Mouse (Mus musculus): Measurements from ENCODE around the gene Ccn2. TPM values are rescaled to one million over a fixed set of nuclear protein-coding genes. Genes with fewer than 3 reads are reported as not detected.
A peak's percentile ranks its signal among the peaks of the same experiment; 100 is the strongest.

The Ccn2 gene
- total RNA-seq (2021): 100 to 1,000 TPM; 160 to 233 TPM

- peak; percentile 94 for DNase-seq
Measured at GRCm38 (mm10) chr10:24595250-24596002, at the start of gene Ccn2. Ccn2 (plus strand) TSS chr10:24595442.

GRCm38 (mm10) chr10:24552870-24553269, 42.4 kb upstream of the Ccn2 start:
- DNase-seq: no peak

GRCm38 (mm10) chr10:24554091-24554490, 41.2 kb upstream of the Ccn2 start:
- no peak for DNase-seq

GRCm38 (mm10) chr10:24558366-24558765, 36.9 kb upstream of the Ccn2 start:
- DNase-seq: no peak

DNA sequence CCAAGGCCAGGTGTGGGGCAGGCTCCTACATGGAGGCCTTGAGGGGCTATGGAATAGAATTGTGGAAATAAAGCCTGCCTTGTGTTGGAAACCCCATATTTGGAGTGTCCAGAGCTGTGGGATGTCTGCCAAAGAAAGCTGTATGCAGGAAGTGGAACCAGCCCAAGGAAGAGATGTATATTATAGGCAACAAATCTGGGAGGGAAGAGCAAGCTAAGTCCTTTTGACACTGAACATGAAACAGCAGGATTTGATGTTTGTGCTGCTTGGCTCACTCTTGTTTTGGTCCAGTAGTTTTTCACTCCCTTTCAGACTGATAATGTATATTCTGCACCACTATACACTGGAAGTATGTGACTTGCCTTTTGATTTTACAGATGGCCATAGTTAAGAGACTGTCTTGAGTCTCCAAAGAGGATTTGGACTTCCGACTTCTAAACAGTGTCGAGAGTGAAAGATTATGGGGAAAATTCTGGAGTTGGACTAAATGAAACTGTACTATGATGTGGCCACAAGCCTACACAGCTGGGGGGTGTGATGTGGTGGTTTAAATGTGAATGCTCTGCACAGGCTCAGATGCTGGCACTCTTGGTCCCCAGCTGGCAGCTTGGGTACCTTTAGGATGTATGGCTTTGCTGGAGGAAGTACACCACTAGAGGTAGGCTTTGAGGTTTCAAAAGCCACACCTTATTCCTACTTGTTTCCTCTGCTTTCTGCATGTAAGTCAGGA, 25.4 kb upstream of the Ccn2 start:
- peak; percentile 28 for DNase-seq

GRCm38 (mm10) chr10:24572044-24572960, 22.9 kb upstream of the Ccn2 start:
- DNase-seq: no peak

DNA sequence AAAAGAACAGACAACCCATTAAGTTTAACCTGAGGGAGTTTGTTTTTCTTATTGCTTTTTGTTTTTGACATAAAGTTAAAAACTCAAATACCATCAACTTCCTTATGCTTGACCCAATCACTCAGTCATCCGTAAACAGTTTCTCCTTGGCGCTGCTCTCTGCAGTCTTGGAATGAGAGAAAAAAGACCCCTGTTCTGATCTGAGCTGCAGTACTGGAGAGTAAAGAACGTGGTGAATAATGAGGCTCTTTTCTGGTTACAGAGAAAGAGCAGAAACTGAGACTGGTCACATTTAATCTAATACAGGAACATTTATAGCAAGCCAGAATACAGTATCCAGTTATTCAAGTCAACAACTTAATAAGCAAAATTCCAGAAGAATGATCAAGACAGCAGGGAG, 21.8 kb upstream of the Ccn2 start:
- DNase-seq: no peak

GRCm38 (mm10) chr10:24581076-24581475, 14.2 kb upstream of the Ccn2 start:
- DNase-seq: no peak

- no peak for DNase-seq
Measured at GRCm38 (mm10) chr10:24588824-24589223, 6.4 kb upstream of the Ccn2 start.

GRCm38 (mm10) chr10:24589238-24589637, 6.0 kb upstream of the Ccn2 start:
- DNase-seq: no peak

DNA sequence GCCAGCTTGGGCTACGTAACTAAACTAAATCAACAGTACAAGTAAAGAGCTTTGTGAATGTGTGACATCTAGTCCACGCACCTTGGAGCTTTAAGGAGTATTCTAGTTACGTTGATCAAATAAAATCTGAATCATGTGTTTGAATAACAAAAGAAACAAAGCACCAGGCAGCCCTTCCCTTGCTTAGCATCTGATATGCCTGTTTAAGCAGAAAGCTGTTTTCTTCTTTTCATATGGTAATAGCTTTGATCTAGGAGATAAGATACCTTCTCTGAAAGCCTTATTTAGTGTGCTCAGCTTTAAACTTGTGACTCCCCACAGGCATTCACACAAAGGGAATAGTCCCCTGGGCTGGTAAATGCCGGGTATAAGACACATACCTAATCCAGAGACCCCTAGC, 4.7 kb upstream of the Ccn2 start:
- DNase-seq: no peak

DNA sequence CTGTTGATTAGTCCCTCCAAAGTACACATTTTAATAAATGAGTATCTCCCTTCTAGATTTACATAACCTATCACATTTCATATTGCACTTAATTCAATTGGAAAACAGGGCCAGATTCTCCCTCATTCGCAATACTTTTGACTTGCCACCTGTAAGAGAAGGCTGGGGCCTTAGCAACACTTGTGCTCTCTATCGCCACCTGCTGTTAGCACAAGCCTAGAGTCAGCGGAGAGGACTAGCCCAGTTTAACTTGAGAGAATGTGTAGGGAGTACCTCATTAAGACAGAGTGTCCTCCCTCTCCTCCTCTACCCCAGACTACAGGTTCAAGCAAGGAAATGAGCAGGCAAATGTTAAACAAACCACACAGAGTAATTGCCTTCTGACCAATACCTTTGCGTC, 4.1 kb upstream of the Ccn2 start:
- peak; percentile 94 for DNase-seq

- DNase-seq: no peak
Measured at GRCm38 (mm10) chr10:24591741-24592140, 3.5 kb upstream of the Ccn2 start.

DNA sequence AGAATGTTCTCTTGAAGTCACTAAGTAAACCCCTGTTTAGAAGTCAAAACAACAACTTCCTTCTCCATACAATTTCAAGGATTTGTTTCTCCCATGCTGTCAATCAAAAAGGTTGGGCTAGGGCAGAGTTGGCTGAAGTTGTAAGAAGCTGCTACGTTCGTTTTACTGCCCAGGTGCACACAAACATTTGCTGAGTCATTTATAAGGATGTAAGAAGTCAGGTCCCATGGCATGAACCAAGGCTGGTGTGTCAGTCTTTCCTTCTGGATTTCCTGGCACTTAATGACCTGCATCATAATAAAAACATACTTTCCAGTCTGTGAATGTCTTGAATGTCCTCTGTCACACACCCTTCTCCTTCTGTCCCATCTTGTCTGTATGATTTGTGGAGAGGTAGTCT, 2.9 kb upstream of the Ccn2 start:
- DNase-seq: no peak

GRCm38 (mm10) chr10:24592969-24593368, 2.3 kb upstream of the Ccn2 start:
- no peak for DNase-seq

DNA sequence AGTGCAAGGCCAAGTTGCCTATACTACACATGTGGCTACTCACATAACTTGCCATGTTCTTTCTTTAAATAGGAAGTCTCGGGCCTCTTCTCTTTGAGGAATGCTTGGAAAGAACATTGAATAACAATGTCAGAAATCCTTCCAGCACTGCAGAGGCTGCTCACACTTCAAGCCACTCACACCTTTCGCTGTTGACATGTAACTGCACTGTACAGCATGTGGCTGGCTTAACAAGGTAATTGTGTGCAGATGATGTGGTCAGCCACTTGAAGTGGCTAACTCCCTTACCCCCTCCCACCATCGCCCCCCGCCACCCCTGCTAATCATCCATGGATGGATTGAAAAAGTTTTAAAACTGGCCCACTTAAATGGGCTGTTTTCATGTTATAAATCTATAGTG, 1.7 kb upstream of the Ccn2 start:
- DNase-seq: peak; percentile 82

GRCm38 (mm10) chr10:24596003-24596868, 994 bp downstream of the Ccn2 start:
- peak; percentile 77 for DNase-seq

- peak; percentile 53 for DNase-seq
Measured at GRCm38 (mm10) chr10:24596869-24597339, 1.7 kb downstream of the Ccn2 start.

GRCm38 (mm10) chr10:24597789-24598188, 2.5 kb downstream of the Ccn2 start:
- DNase-seq: no peak

DNA sequence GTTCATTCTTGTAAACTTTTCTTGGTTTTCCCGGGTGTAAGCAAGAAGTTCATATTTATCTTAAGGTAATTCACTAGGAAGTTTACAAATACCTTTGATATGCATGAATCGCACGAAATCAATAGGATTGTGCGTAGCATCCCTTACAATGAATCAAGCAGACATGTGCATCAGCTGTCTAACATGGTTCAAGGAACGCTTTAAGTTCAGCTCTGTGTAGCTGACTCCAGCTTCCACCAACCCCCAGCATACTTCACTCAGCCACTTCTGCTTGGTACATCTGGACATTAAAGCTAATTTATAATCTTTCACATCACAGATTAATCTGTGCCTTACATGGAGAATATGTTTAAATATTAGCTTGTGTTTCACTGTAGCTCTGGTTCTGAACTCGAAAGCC, 3.5 kb downstream of the Ccn2 start:
- DNase-seq: no peak

DNA sequence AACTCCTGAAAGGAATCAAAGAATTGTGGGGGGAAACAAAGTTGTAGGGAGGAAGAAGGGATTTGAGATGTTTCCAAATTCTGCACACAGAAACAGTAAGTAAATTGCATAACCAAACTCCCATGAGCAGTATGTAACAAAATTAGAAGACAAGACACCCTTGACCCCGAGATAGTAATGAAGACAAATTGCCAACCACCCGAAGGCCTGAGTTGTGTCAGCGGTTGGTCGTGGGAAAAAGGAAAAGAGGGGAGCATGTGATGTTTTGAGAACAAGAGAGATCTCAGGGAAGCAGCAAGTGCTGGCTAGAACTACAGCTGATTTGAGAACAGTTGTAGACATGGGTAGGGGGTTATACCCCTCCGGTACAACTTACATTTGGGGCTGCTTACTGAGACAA, 4.6 kb downstream of the Ccn2 start:
- no peak for DNase-seq

GRCm38 (mm10) chr10:24603035-24603434, 7.8 kb downstream of the Ccn2 start:
- no peak for DNase-seq
